Mouse (Mus musculus) Patski (cell line): Measurements from ENCODE around the gene Tro. TPM values are rescaled to one million over a fixed set of nuclear protein-coding genes. Genes with fewer than 3 reads are reported as not detected.
A peak's percentile ranks its signal among the peaks of the same experiment; 100 is the strongest.

Experiments
- ATAC-seq: fragments of 100-300 bp; one replicate; pipeline ENCODE4 v1.8.0; 2021
- CTCF ChIA-PET: fragments of 350-600 bp; sonication (Branson Sonifier 250); formaldehyde crosslinking; loops from one replicate; lab custom pipeline; 2022; ENCODE audit warnings: inconsistent platforms; lab: Charles Lee
- POLR2A ChIA-PET: fragments of 350-600 bp; sonication (Branson Sonifier 250); formaldehyde crosslinking; loops from one replicate; lab custom pipeline; 2022; ENCODE audit warnings: antibody characterized with exemption, inconsistent platforms; lab: Charles Lee
- DNase-seq: peaks from one replicate; pipeline ENCODE4 v3.0.0-alpha.2; 2011; ENCODE audit warnings: low read depth, low spot score
- H3K27me3 ChIP-seq: fragments of 371-371 bp; one replicate; pipeline ENCODE4 v1.5.1; 2021
- CTCF ChIP-seq: fragments of 100-300 bp; IDR thresholded peaks from one replicate; pipeline ENCODE4 v1.5.1; 2021
- in situ Hi-C: fragments of 300-500 bp; cut with MboI; formaldehyde crosslinking; loops from 3 replicates; pipeline ENCODE4 v1.11.1; 2018; ENCODE audit warnings: low pct_unique_long_range_greater_than_20kb, mixed read lengths
- polyA plus RNA-seq: library from polyadenylated mRNA; unstranded; gene quantifications from one replicate; pipeline ENCODE4 v1.2.3, GENCODE M21; 2021

The Tro gene
- 0.44 TPM for polyA plus RNA-seq

- ATAC-seq (no peak), DNase-seq (no peak)
- in situ Hi-C loops, result no loop called here
- ChIA-PET POLR2A (no interaction called here), CTCF (interaction anchor here (0.6 kb wide), 1 partner anchor 154 kb away, joined by 3 read pairs; no protein-coding TSS in a partner anchor)
- peaks cover 49% of the 10 kb centered on the region for H3K27me3 ChIP-seq
- no peak for TF ChIP-seq CTCF
Observed at GRCm38 (mm10) chrX:150656908-150657796, at the start of gene Tro. TSS of gene Tro (minus strand) at chrX:150657583.

DNA sequence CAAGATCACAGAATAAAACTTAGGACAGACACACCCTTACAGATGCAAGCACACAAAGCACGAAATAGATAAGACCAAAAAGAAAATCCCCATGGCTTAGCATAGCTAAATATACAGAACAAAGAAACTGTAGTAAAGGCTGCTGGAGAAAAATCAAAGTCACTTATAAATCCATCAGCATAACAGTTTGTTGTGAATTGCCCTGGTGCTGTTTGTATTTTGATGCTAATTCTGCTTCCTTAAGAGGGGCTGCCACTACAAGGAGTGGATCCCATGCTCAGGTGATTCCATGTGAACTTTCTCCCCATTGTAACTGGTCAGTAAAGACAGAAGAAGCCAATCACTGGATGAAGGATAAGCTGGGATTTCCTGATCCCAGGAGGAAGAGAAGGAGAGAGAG, 20.1 kb upstream of the Tro start:
- no peak for TF ChIP-seq CTCF
- no peak for ATAC-seq
- ChIA-PET POLR2A (interaction anchor here (0.5 kb wide), 1 partner anchor 37 kb away, joined by 3 read pairs; no protein-coding TSS in a partner anchor), CTCF (no interaction called here)
- in situ Hi-C loops, result no loop called here
- peaks cover 43% of the 10 kb centered on the region for H3K27me3 ChIP-seq
- no peak for DNase-seq

DNA sequence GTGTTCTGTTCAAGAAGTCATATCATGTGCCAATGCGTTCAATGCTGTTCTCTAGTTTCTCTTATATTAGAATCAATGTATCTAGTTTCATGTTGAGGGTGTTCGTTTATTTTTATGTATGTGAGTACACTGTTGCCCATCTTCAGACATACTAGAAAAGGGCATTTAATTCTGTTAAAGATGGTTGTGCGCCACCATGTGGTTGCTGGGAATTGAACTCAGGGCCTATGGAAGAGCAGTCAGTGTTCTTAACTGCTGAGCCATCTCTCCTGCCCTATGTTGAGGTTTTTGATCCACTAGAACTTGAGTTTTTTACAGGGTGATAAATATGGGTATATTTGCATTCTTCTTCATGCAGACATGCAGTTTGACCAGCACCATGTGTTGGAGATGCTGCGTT, 5.4 kb upstream of the Tro start:
- DNase-seq (no peak), ATAC-seq (no peak)
- TF ChIP-seq CTCF, result peak; percentile 68

DNA sequence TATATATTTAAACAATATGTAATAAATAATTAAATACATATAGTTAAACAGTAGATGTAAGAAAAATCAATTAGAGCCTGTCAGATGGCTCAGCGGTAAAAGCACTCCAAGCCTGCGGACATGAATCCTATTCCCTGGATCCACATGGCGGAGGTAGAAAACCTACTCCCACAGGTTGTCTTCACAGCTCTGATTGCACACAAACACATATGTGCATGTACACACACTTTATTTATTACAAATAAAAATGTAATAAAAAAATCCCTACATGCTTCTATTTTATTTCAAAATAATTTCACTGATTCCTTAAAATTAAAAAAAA, 375 bp upstream of the Tro start:
- ChIA-PET POLR2A (no interaction called here), CTCF (no interaction called here)
- ATAC-seq, result no peak
- DNase-seq, result no peak
- peaks cover 51% of the 10 kb centered on the region for H3K27me3 ChIP-seq
- in situ Hi-C loops, result no loop called here
- TF ChIP-seq CTCF, result no peak

More for the DNA sequence above, 5.4 kb upstream of the Tro start:
- H3K27me3 ChIP-seq, result peaks cover 53% of the 10 kb centered on the region
- ChIA-PET CTCF (no interaction called here), POLR2A (no interaction called here)
- in situ Hi-C loops, result loop anchor here (5.0 kb wide), 1 partner anchor 156 kb away; no protein-coding TSS in a partner anchor

GRCm38 (mm10) chrX:150656122-150656907, 1.1 kb downstream of the Tro start:
- DNase-seq, result no peak
- ChIA-PET POLR2A (no interaction called here), CTCF (interaction anchor here (0.6 kb wide), 1 partner anchor 153 kb away, joined by 3 read pairs; no protein-coding TSS in a partner anchor)
- TF ChIP-seq CTCF, result no peak
- no peak for ATAC-seq
- in situ Hi-C loops, result no loop called here
- H3K27me3 ChIP-seq, result peaks cover 43% of the 10 kb centered on the region

DNA sequence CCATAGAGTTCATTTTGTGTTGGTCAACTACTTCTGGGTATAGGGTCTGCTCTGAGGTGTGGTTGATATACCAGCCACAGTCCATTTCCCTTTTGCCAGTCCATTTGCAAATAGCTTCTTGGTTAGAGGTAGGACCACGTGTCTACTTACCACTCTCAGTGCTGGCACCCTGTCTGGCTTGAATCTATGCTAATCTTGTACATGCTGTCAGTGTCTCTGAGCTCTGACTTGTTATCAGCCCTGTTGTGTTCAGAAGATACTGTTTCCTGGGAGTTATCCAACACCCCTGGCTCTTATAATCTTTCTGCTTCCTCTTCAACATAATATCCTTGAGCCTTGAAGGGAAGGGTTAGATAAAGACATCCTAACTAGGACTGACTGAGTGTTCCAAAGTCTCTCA, 21.0 kb downstream of the Tro start:
- peaks cover 22% of the 10 kb centered on the region for H3K27me3 ChIP-seq
- CTCF ChIA-PET, result interaction anchor here (0.6 kb wide), 1 partner anchor 25 kb away, joined by 3 read pairs; no protein-coding TSS in a partner anchor
- TF ChIP-seq CTCF, result no peak
- DNase-seq, result no peak
- POLR2A ChIA-PET, result no interaction called here
- in situ Hi-C loops, result no loop called here
- no peak for ATAC-seq

GRCm38 (mm10) chrX:150598882-150599281, 58.5 kb downstream of the Tro start:
- no peak for TF ChIP-seq CTCF
- POLR2A ChIA-PET, result no interaction called here
- no peak for ATAC-seq
- H3K27me3 ChIP-seq, result peaks cover 41% of the 10 kb centered on the region
- DNase-seq, result no peak
- CTCF ChIA-PET, result no interaction called here
- in situ Hi-C loops, result no loop called here

Other genes with a start within 250 kb of the Tro start
- gene Tmem29, start 198.4 kb downstream of the Tro start, polyA plus RNA-seq, result 37.9 TPM
- gene Alas2, start 110.2 kb downstream of the Tro start, polyA plus RNA-seq, result 0.47 TPM
- gene Pfkfb1, start 69.4 kb downstream of the Tro start, polyA plus RNA-seq, result 4.3 TPM
- 12.3 TPM for gene Apex2, start 67.7 kb downstream of the Tro start, polyA plus RNA-seq
- gene Maged2, start 156.8 kb upstream of the Tro start, polyA plus RNA-seq, result 105 TPM